Mouse (Mus musculus) Patski (cell line): ENCODE results near the gene Decr2. TPM values are rescaled to one million over a fixed set of nuclear protein-coding genes. Genes with fewer than 3 reads are reported as not detected.
"Not testable (repeated sequence)": the region's sequence is repeated elsewhere in the genome, so short reads cannot be mapped to it uniquely, and the experiment has no call there.

ENCODE experiments used
- ATAC-seq: fragments of 100-300 bp; one replicate; pipeline ENCODE4 v1.8.0; 2021
- CTCF ChIA-PET: fragments of 350-600 bp; sonication (Branson Sonifier 250); formaldehyde crosslinking; loops from one replicate; lab custom pipeline; 2022; ENCODE audit warnings: inconsistent platforms; lab: Charles Lee
- POLR2A ChIA-PET: fragments of 350-600 bp; sonication (Branson Sonifier 250); formaldehyde crosslinking; loops from one replicate; lab custom pipeline; 2022; ENCODE audit warnings: antibody characterized with exemption, inconsistent platforms; lab: Charles Lee
- DNase-seq: peaks from one replicate; pipeline ENCODE4 v3.0.0-alpha.2; 2011; ENCODE audit warnings: low read depth, low spot score
- H3K27me3 ChIP-seq: fragments of 371-371 bp; one replicate; pipeline ENCODE4 v1.5.1; 2021
- CTCF ChIP-seq: fragments of 100-300 bp; IDR thresholded peaks from one replicate; pipeline ENCODE4 v1.5.1; 2021
- in situ Hi-C: fragments of 300-500 bp; cut with MboI; formaldehyde crosslinking; loops from 3 replicates; pipeline ENCODE4 v1.11.1; 2018; ENCODE audit warnings: low pct_unique_long_range_greater_than_20kb, mixed read lengths
- polyA plus RNA-seq: library from polyadenylated mRNA; unstranded; gene quantifications from one replicate; pipeline ENCODE4 v1.2.3, GENCODE M21; 2021

Gene Decr2
- polyA plus RNA-seq, 1 experiment from 2014 or later = 42.4 TPM

DNA sequence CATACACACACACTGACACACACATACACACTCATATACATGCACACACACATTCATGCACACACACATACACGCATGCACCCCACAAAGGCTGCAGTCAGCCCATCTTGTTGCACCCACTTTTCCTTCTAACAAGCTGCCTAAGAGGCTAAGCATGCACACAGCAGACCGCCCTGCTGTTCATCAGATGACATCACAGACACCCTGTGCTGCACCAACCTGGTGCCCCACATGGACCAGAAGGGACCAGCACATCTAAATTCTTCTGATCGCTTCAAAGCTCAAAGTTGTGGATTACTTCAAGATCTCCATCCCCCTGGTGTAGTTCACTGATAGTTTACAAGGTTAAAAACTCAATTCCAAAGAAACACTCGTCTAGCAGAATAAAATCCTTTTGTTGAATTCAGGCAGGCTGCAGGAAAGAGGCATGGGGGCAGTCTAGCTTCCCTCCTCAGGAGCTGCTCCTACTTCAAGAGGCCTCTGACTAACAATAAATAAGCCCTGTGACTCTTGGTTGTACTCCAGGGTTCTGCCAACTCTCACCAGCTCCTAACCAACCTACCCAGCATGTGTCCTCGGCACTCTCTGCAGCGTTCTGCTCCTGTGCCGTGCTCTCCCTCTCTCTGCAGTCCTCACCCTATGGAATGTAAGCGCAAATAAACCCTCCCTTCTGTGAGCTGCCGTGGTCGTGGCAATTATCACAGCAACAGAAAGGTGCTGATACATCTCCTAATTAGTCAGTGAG, 43.7 kb downstream of the Decr2 start:
- ATAC-seq = no peak
- POLR2A ChIA-PET = interaction anchor here (1.3 kb wide), 1 partner anchor 22 kb away, joined by 4 read pairs; no protein-coding TSS in a partner anchor
- in situ Hi-C loops = no loop called here
- H3K27me3 ChIP-seq = no peaks in the 10 kb centered on the region
- CTCF ChIA-PET = interaction anchor here (0.8 kb wide), 1 partner anchor 45 kb away, joined by 3 read pairs; no protein-coding TSS in a partner anchor
- no peak for TF ChIP-seq CTCF
- DNase-seq = no peak

DNA sequence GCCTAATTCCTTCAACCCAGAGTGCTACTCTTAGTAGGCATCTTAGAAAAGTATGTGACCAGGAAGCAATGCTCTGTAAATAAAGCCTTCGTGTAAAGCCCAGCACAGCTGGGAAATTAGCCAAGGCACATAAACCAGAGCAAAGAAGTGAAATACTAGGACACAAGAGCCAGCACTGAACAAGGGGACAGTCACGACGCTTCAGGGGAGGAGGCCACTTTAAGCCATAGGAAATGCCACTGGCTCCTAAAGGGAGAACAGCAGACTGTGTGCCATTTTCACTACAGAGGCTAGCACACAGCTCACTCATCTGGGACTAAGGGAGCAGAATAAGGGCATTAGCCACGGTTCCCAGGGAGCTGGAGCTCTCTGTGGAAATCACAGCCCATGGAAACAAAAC, 44.9 kb downstream of the Decr2 start:
- ATAC-seq = no peak
- in situ Hi-C loops = no loop called here
- CTCF ChIA-PET = no interaction called here
- H3K27me3 ChIP-seq = no peaks in the 10 kb centered on the region
- no peak for DNase-seq
- TF ChIP-seq CTCF = no peak
- POLR2A ChIA-PET = interaction anchor here (1.3 kb wide), 1 partner anchor 23 kb away, joined by 4 read pairs; no protein-coding TSS in a partner anchor

DNA sequence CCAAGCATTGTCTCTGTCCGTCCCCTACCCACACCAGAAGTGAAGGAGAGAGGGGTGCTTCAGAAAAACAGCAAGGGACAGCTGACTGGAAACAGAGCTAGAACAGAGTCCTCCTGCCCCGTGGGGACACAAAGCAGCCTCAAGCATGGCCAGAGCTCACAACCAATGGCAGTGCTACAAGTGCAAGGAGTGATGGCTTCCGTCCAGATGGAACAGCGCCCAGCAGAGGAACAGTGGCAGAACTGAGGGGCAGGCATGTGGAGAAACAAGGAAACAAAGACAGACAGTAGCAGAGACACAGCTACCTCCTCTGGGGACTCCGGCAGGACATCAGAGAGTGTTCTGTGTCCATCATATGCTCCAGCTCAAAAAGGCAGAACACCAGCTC, 46.9 kb downstream of the Decr2 start:
- CTCF ChIA-PET = interaction anchor here (1.3 to 1.6 kb wide), 2 partner anchors 33 to 47 kb away, joined by 3 to 4 read pairs; partner anchors contain the start of gene Decr2

DNA sequence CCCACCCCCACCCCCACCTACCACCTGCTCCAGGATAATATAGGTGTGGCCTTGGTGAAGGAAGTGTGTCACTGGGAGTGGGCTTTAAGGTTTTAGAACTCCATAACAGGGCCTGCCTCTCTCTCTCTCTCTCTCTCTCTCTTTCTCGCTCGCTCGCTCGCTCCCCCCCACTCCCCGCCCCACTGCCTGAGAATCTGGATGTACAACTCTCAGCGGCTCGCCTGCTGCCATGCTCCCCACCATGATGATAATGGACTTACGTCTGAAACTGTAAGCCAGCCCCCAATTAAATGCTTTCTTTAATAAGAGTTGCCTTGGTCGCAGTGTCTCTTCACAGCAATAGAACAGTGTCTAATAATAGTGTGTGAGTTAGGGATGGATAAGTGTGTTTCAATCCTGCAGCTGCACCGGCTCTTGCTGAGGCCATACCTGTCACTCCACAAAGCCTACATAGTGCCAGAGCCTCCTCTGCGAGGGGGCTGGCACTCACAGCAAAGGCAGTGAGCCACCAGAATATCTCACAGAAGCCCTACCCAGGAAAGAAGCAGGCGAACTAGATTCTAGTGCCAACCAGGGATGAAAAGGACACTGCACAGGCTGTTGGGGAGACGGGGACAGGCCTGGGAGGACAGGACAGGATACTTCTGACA, 47.4 kb downstream of the Decr2 start:
- no peaks in the 10 kb centered on the region for H3K27me3 ChIP-seq
- in situ Hi-C loops = no loop called here
- ATAC-seq (no peak), DNase-seq (no peak)
- POLR2A ChIA-PET = no interaction called here
- TF ChIP-seq CTCF = no peak
- CTCF ChIA-PET = interaction anchor here (1.3 to 1.9 kb wide), 3 partner anchors 14 to 48 kb away, joined by 3 to 5 read pairs (median 4); partner anchors contain the start of gene Decr2

More for the DNA sequence above, 46.9 kb downstream of the Decr2 start:
- POLR2A ChIA-PET = interaction anchor here (0.8 kb wide), 1 partner anchor 12 kb away, joined by 3 read pairs; no protein-coding TSS in a partner anchor
- in situ Hi-C loops = no loop called here
- H3K27me3 ChIP-seq = no peaks in the 10 kb centered on the region
- DNase-seq = no peak
- no peak for TF ChIP-seq CTCF
- ATAC-seq = no peak

DNA sequence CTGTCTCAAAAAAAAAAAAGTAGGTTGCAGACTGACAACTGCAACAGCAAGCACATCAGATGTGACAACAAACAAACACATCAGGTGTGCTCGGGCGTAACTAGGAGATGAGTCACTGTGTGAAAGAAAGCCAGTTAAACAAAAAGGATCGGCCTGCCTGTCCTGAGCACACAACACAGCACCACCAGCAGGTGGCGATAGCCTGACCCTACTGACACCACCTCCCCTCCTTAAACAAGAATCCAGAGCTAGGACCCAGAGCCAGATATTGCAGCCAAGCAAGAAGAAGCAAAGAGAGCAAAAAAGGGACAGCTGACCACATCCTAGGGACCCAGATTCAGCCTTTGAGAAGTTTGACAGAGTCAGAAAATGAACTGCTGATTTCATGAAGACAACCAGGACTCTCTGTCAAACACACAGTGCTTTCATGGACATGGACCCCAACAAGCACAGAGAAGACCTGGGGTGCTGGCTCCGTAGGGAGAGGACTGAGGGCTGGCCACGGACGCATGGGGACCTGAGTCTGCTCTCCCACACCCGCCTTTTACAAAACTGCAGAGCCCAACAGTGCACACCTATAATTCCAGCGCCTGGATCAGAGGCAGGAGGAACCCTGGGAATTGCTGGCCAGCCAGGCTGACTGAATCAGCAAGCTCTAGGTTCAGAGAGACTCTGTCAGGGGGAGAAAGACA, 48.9 kb downstream of the Decr2 start:
- CTCF ChIA-PET = interaction anchor here (0.8 to 1.9 kb wide), 12 partner anchors 9 to 57 kb away, joined by 3 to 19 read pairs (median 4); partner anchors contain the start of gene Decr2
- ATAC-seq (peak; percentile 78), DNase-seq (peak; percentile 44)
- H3K27me3 ChIP-seq = no peaks in the 10 kb centered on the region
- POLR2A ChIA-PET = no interaction called here
- peak; percentile 92 for TF ChIP-seq CTCF
- in situ Hi-C loops = no loop called here

DNA sequence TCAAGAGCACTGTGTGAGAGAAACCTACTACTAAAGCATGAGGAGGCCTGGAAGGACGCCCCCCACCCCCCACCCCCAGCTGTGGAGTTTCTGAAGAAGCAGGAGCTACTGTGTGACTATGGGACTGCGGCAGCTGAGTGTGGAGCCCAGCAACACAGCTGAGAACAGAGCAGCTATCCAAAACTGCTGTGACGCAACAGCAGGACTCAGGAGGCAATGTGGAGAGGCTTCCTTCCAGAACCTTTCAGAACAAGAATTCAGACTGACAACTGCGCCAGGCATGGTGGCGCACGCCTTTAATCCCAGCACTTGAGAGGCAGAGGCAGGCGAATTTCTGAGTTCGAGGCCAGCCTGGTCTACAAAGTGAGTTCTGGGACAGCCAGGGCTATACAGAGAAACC, 49.4 kb downstream of the Decr2 start:
- DNase-seq, in situ Hi-C loops: not testable (repeated sequence)

DNA sequence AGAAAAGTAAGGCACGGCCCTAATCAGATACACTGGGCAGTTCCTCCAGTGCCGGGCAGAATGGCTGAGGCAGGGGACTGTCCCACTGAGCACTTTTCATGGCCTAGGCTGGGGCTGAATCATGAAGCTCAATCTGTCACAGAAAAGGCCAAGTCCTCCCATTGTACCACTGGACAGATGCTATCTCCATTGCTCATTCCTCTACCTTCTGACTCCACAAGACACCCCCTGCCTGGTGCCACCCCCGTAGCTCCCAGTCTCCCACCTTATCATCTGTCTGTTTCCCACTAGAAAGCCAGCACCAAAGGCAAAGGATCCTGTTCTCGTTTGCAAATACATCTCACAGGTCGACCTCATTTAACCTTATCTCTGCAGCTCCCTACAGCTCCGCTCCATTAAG, 58.1 kb downstream of the Decr2 start:
- POLR2A ChIA-PET = no interaction called here
- TF ChIP-seq CTCF = no peak
- in situ Hi-C loops = no loop called here
- no peak for ATAC-seq
- CTCF ChIA-PET = interaction anchor here (0.9 to 2.7 kb wide), 3 partner anchors 9 to 19 kb away, joined by 4 to 11 read pairs (median 4); no protein-coding TSS in a partner anchor
- H3K27me3 ChIP-seq = no peaks in the 10 kb centered on the region
- no peak for DNase-seq

More for the DNA sequence above, 49.4 kb downstream of the Decr2 start:
- ATAC-seq, H3K27me3 ChIP-seq, POLR2A ChIA-PET: not testable (repeated sequence)
- CTCF ChIA-PET = interaction anchor here (0.8 to 1.9 kb wide), 10 partner anchors 9 to 57 kb away, joined by 3 to 19 read pairs (median 4); partner anchors contain the start of gene Decr2

DNA sequence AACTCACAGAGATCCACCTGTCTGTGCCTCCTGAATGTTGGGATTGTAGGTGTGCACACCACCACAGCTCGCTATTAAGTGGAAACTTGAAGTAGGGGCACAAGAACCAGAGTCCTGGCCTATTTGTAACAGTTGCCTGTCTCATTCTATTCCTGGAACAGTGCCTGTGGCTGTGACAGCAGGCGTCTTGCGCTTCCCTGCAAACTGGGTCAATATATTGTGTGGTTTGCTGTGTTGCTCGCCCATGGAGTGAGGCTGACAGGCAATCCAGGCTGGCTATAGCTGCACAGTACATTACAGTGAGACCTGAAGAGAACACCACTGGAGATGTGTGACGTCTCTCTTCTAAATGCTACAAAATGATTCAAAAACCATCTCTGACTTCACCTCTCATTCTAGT, 58.6 kb downstream of the Decr2 start:
- ChIA-PET POLR2A (interaction anchor here (0.7 kb wide), 1 partner anchor 12 kb away, joined by 3 read pairs; no protein-coding TSS in a partner anchor), CTCF (interaction anchor here (0.9 to 2.7 kb wide), 3 partner anchors 10 to 18 kb away, joined by 4 to 11 read pairs (median 4); no protein-coding TSS in a partner anchor)
- in situ Hi-C loops = no loop called here
- no peak for TF ChIP-seq CTCF
- ATAC-seq = no peak
- H3K27me3 ChIP-seq = no peaks in the 10 kb centered on the region
- no peak for DNase-seq

Other genes with a start within 250 kb of the Decr2 start
- gene Gm20683, start 248.6 kb downstream of the Decr2 start, polyA plus RNA-seq = 6.0 TPM
- 96.4 TPM for gene Rhot2, start 245.5 kb downstream of the Decr2 start, polyA plus RNA-seq
- gene Wdr90, start 228.8 kb downstream of the Decr2 start, polyA plus RNA-seq = 27.7 TPM
- 57.8 TPM for gene Mcrip2, start 221.6 kb downstream of the Decr2 start, polyA plus RNA-seq
- gene Mettl26, start 215.3 kb downstream of the Decr2 start, polyA plus RNA-seq = 81.4 TPM
- 0.35 TPM for gene Wfikkn1, start 209.5 kb downstream of the Decr2 start, polyA plus RNA-seq
- gene Rab40c, start 170.6 kb downstream of the Decr2 start, polyA plus RNA-seq = 20.2 TPM
- 104 TPM for gene Pigq, start 145.4 kb downstream of the Decr2 start, polyA plus RNA-seq
- 0.05 TPM for gene Nhlrc4, start 145.4 kb downstream of the Decr2 start, polyA plus RNA-seq
- 0.08 TPM for gene A930017K11Rik, start 137.8 kb downstream of the Decr2 start, polyA plus RNA-seq
- 23.7 TPM for gene Capn15, start 104.5 kb downstream of the Decr2 start, polyA plus RNA-seq
- 35.9 TPM for gene Rab11fip3, start 20.8 kb downstream of the Decr2 start, polyA plus RNA-seq
- gene Nme4, start 5.3 kb upstream of the Decr2 start, polyA plus RNA-seq = 0.31 TPM
- gene Tmem8, start 23.0 kb upstream of the Decr2 start, polyA plus RNA-seq = 22.7 TPM
- 118 TPM for gene Mrpl28, start 33.2 kb upstream of the Decr2 start, polyA plus RNA-seq
- gene Axin1, start 48.4 kb upstream of the Decr2 start, polyA plus RNA-seq = 71.8 TPM
- gene Pdia2, start 108.8 kb upstream of the Decr2 start, polyA plus RNA-seq = 0.22 TPM
- 0.76 TPM for gene Rgs11, start 112.6 kb upstream of the Decr2 start, polyA plus RNA-seq
- gene Arhgdig, start 117.4 kb upstream of the Decr2 start, polyA plus RNA-seq = 17.0 TPM
- 147 TPM for gene Fam234a, start 153.9 kb upstream of the Decr2 start, polyA plus RNA-seq
- 113 TPM for gene Luc7l, start 162.6 kb upstream of the Decr2 start, polyA plus RNA-seq